Mouse (Mus musculus) lung, postnatal 0 days (tissue): ENCODE measurements at regions not wholly inside any gene's neighbourhood (a gene's known extent, or its start where the extent isn't known, plus 50 kb on each side); places are given as distances from the start of the nearest gene placed in this dataset.

ENCODE experiments used
- CTCF ChIP-seq: IDR thresholded peaks from 2 replicates; pipeline ENCODE4 v1.5.1; 2016; ENCODE audit warnings: antibody characterized with exemption, mild to moderate bottlenecking
- EP300 ChIP-seq: IDR thresholded peaks from 2 replicates; pipeline ENCODE4 v1.6.1; 2016; ENCODE audit warnings: antibody characterized with exemption, mild to moderate bottlenecking, control low read depth

DNA sequence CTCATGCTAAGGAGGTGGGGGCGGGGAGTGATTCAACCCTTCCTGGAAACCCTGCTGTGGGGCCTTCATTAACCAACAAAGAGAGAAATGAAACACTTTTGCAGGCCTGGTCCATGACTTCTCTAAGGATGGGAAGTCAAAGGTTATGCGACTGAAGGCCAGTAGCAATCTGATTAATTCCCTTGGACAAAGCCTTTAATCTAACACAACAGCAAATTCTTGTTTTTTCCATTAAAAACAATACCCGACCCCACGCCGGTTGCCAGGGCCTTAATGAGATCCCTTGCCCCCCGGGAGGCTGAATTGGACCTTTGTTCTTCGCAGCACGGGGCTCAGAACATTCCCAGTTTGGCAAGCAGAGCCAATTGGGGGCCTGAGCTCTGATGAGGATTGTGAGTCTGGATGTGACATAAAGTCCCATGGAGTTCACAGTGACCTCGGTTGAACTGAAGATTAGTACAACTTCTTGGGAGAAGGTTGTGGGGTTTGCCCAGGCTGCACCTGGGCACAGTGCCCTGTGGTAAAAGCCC, 310.9 kb upstream of the Rtl1 start:
- TF ChIP-seq EP300 = no peak
- no peak for TF ChIP-seq CTCF
